In genomic region chrX:103694787-103695164, GRCm38 (mm10) we compare ENCODE assay signal across 8 mouse cellular contexts.
DNase-seq lines count a peak whose midpoint lies in the region; ATAC-seq and TF ChIP-seq lines count a peak whose summit lies in the region.

No protein-coding gene starts in this region.

- 7% methylated on average over 17 of the region's 17 CpGs for WGBS in kidney, embryonic 14.5 days
- WGBS in embryonic facial prominence, embryonic 10.5 days = 3% methylated on average over 17 of the region's 17 CpGs
- 3% methylated on average over 15 of the region's 17 CpGs for WGBS in intestine, embryonic 14.5 days
- WGBS in midbrain, postnatal 0 days = 6% methylated on average over 15 of the region's 17 CpGs

- H3K9me3 ChIP-seq in kidney, embryonic 14.5 days (ENCODE audit: control insufficient read depth, low read length) = no peaks in the 10 kb centered on the region
- H3K9me3 ChIP-seq in ES-Bruce4 (replicated peaks; ENCODE audit: control insufficient read depth, insufficient read depth, low read length, poor library complexity, severe bottlenecking) = no peaks in the 10 kb centered on the region
- H3K9me3 ChIP-seq in embryonic facial prominence, embryonic 10.5 days = no peaks in the 10 kb centered on the region
- no peaks in the 10 kb centered on the region for H3K9me3 ChIP-seq in intestine, embryonic 14.5 days (ENCODE audit: control insufficient read depth, low read length)
- H3K9me3 ChIP-seq in midbrain, postnatal 0 days (ENCODE audit: low read length) = no peaks in the 10 kb centered on the region

- TF ChIP-seq EP300 in ES-Bruce4 (IDR thresholded peaks at IDR 0.05; ENCODE audit: insufficient read depth, low read depth, low read length) = no peak

- TF ChIP-seq POLR2A in ES-Bruce4 (IDR thresholded peaks at IDR 0.05; ENCODE audit: insufficient read depth, low read length) = no peak

- H3K27me3 ChIP-seq in kidney, embryonic 14.5 days (ENCODE audit: control insufficient read depth, insufficient read depth, low read length) = peaks cover 7% of the 10 kb centered on the region; the same call in 1 of the 2 replicates
- 0 out of 2 replicates have a peak, but pooled peaks cover 2% of the 10 kb centered on the region for H3K27me3 ChIP-seq in ES-Bruce4 (ENCODE audit: control insufficient read depth, insufficient read depth, low read length, poor library complexity, severe bottlenecking)
- H3K27me3 ChIP-seq in embryonic facial prominence, embryonic 10.5 days (replicated peaks; ENCODE audit: low read depth, poor library complexity, severe bottlenecking) = peaks cover 100% of the 10 kb centered on the region
- peaks cover 49% of the 10 kb centered on the region for H3K27me3 ChIP-seq in intestine, embryonic 14.5 days (replicated peaks; ENCODE audit: control insufficient read depth, insufficient read depth, low read length)
- H3K27me3 ChIP-seq in midbrain, postnatal 0 days (ENCODE audit: insufficient read depth, low read length) = peaks cover 40% of the 10 kb centered on the region; the same call in 1 of the 2 replicates

- H3K4me3 ChIP-seq in kidney, embryonic 14.5 days (ENCODE audit: low read length) = peak overlapping the region; percentile 38
- peak overlapping the region; percentile 59 for H3K4me3 ChIP-seq in ES-Bruce4 (ENCODE audit: low read depth, low read length)
- peak overlapping the region; percentile 59 for H3K4me3 ChIP-seq in embryonic facial prominence, embryonic 10.5 days
- H3K4me3 ChIP-seq in intestine, embryonic 14.5 days (ENCODE audit: low read depth, low read length) = peak overlapping the region; percentile 37
- H3K4me3 ChIP-seq in midbrain, postnatal 0 days (ENCODE audit: low read depth, low read length) = peak overlapping the region; percentile 41

- peak overlapping the region; percentile 85 for H3K4me2 ChIP-seq in kidney, embryonic 14.5 days (replicated peaks; ENCODE audit: low read depth, low read length)
- H3K4me2 ChIP-seq in intestine, embryonic 14.5 days (ENCODE audit: low read length) = peak overlapping the region; percentile 65
- peak overlapping the region; percentile 72 for H3K4me2 ChIP-seq in midbrain, postnatal 0 days (ENCODE audit: low read depth, low read length, poor library complexity, severe bottlenecking)

- no peak for TF ChIP-seq CTCF in ES-Bruce4 (IDR thresholded peaks at IDR 0.05; ENCODE audit: low read depth, low read length)
- no peak; the same call in 1 of the 2 replicates for TF ChIP-seq CTCF in midbrain, postnatal 0 days (IDR thresholded peaks at IDR 0.05)

- H3K9ac ChIP-seq in kidney, embryonic 14.5 days (ENCODE audit: low read depth, low read length) = peak overlapping the region; percentile 48; the same call in 1 of the 2 replicates
- no peak overlapping the region for H3K9ac ChIP-seq in ES-Bruce4 (ENCODE audit: low read depth, poor library complexity, severe bottlenecking)
- H3K9ac ChIP-seq in intestine, embryonic 14.5 days (ENCODE audit: low read length) = peak overlapping the region; percentile 35; the same call in 1 of the 2 replicates
- peak overlapping the region; percentile 46 for H3K9ac ChIP-seq in midbrain, postnatal 0 days (replicated peaks; ENCODE audit: low read length, poor library complexity, severe bottlenecking)

- H3K36me3 ChIP-seq in kidney, embryonic 14.5 days (ENCODE audit: control insufficient read depth, insufficient read depth, low read length) = no peaks in the 10 kb centered on the region
- H3K36me3 ChIP-seq in ES-Bruce4 (ENCODE audit: control insufficient read depth, insufficient read depth, low read length, poor library complexity, severe bottlenecking) = no peaks in the 10 kb centered on the region
- no peaks in the 10 kb centered on the region for H3K36me3 ChIP-seq in embryonic facial prominence, embryonic 10.5 days (replicated peaks)
- H3K36me3 ChIP-seq in intestine, embryonic 14.5 days (ENCODE audit: control insufficient read depth, insufficient read depth, low read length) = no peaks in the 10 kb centered on the region
- no peaks in the 10 kb centered on the region for H3K36me3 ChIP-seq in midbrain, postnatal 0 days (ENCODE audit: insufficient read depth, low read length)

- peak; percentile 67 for ATAC-seq in kidney, embryonic 14.5 days (ENCODE audit: low FRiP score, low TSS enrichment)
- no peak; the same call in 1 of the 2 replicates for ATAC-seq in intestine, embryonic 14.5 days (replicated peaks; ENCODE audit: low FRiP score, low TSS enrichment, low read depth)
- no peak; the same call in 1 of the 2 replicates for ATAC-seq in midbrain, postnatal 0 days (ENCODE audit: low FRiP score)
- ATAC-seq in megakaryocyte-erythroid progenitor cell, adult 5-6 weeks (replicated peaks; ENCODE audit: low FRiP score, low TSS enrichment, poor library complexity, severe bottlenecking) = no peak; the same call in 1 of the 2 replicates

- no peak for DNase-seq in kidney, postnatal 25 days
- DNase-seq in embryonic facial prominence, embryonic 10.5 days (ENCODE audit: low spot score) = no peak
- peak; percentile 56 for DNase-seq in intestine, embryonic 14.5 days (ENCODE audit: low spot score)
- DNase-seq in midbrain, postnatal 0 days (ENCODE audit: low spot score) = peak; percentile 3
- DNase-seq in ovary, postnatal 36 days (ENCODE audit: low spot score) = no peak

- no peaks in the 10 kb centered on the region for H3K4me1 ChIP-seq in kidney, embryonic 14.5 days (ENCODE audit: control insufficient read depth, insufficient read depth, low read length)
- no peaks in the 10 kb centered on the region for H3K4me1 ChIP-seq in ES-Bruce4 (ENCODE audit: control insufficient read depth, insufficient read depth, low read length)
- peaks cover 25% of the 10 kb centered on the region for H3K4me1 ChIP-seq in embryonic facial prominence, embryonic 10.5 days
- H3K4me1 ChIP-seq in intestine, embryonic 14.5 days (replicated peaks; ENCODE audit: control insufficient read depth, insufficient read depth, low read length) = no peaks in the 10 kb centered on the region
- no peaks in the 10 kb centered on the region for H3K4me1 ChIP-seq in midbrain, postnatal 0 days (ENCODE audit: insufficient read depth, low read length)

- H3K27ac ChIP-seq in kidney, embryonic 14.5 days (ENCODE audit: low read depth, low read length) = no peak overlapping the region
- no peak overlapping the region for H3K27ac ChIP-seq in ES-Bruce4 (ENCODE audit: insufficient read depth, low read length)
- peak overlapping the region; percentile 54; the same call in 1 of the 2 replicates for H3K27ac ChIP-seq in embryonic facial prominence, embryonic 10.5 days (replicated peaks)
- no peak overlapping the region for H3K27ac ChIP-seq in intestine, embryonic 14.5 days (ENCODE audit: low read depth)
- peak overlapping the region; percentile 74 for H3K27ac ChIP-seq in midbrain, postnatal 0 days (ENCODE audit: low read depth, low read length)

Comparison
In these comparisons a context has a peak if more than half of its experiments do, and no peak if none do; other contexts are left out.
1. H3K27ac ChIP-seq: peak in embryonic facial prominence, embryonic 10.5 days (single experiment) and midbrain, postnatal 0 days (single experiment); none in kidney, embryonic 14.5 days (single experiment), ES-Bruce4 (single experiment) and intestine, embryonic 14.5 days (single experiment).
2. DNase-seq: peak in intestine, embryonic 14.5 days (single experiment) and midbrain, postnatal 0 days (single experiment); none in kidney, postnatal 25 days (0 of 2), embryonic facial prominence, embryonic 10.5 days (single experiment) and ovary, postnatal 36 days (single experiment).
3. Peak in every context shown above with its lines, with median percentiles within 50 percentile points of each other: H3K4me2 ChIP-seq and H3K4me3 ChIP-seq.